Mouse (Mus musculus) thymus, postnatal 4 days (tissue): Measurements from ENCODE around the gene Plcb3.

Experiments
- DNase-seq: peaks from one replicate; pipeline ENCODE4 v3.0.0; 2021

Gene Plcb3

DNA sequence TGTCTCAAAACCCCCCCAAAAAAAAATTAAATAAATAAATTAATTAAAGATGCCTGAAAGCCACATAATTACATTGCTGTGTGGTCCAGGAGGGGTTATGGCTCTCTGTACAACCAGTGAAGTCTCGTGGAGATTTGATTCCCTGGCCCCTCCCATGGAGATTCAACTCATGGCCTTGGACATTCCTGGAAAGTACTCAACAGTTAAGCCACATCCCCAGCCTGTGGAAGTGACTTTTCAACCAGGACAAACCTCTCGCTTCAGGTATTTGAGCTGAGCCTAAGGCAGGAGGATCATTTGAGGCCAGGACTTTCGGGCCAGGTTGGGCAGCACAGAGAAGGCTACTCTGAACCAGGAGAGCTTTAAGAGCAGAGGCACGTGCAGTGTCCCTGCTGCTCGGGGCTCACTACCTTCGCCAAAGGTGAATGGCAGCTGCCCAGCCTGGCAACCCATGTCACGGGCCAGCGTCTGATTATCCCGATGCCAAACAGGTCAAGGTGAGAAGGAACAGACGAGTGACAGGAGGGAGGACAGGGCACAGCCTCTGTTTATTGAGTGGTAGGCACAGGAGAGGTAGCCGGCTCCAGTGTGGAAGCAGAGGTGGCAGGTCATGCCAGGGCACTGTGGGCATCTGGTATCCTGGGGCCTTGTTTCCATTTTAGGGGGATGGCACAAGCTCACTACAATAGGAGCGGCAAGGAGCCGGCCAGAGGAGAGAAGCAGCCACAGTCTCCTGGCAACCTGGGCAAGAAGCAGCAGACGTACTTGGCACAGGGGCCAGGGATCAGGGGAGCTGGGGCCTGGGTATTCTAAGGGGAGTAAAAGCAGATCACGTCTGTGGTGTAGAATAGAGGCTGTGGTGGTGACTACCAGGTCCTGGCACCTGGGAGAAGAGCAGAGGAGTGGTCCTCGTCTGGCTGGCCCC, 38.5 kb downstream of the Plcb3 start:
- no peak for DNase-seq

DNA sequence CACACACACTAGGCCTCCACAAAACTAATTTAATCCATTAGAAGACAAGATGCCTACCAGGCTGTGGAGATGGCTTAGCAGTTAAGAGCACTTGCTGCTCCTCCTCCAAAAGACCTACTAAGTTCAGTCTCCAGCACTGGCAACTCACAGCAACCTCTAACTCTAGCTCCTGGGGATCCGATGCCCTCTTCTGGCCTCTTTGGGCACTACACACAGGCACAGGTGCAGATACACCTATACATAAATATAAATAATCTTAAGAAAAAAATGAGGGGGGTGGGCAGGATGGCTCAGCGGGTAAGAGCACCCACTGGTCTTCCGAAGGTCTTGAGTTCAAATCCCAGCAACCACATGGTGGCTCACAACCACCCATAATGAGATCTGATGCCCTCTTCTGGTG, 40.0 kb downstream of the Plcb3 start:
- peak; percentile 82 for DNase-seq

DNA sequence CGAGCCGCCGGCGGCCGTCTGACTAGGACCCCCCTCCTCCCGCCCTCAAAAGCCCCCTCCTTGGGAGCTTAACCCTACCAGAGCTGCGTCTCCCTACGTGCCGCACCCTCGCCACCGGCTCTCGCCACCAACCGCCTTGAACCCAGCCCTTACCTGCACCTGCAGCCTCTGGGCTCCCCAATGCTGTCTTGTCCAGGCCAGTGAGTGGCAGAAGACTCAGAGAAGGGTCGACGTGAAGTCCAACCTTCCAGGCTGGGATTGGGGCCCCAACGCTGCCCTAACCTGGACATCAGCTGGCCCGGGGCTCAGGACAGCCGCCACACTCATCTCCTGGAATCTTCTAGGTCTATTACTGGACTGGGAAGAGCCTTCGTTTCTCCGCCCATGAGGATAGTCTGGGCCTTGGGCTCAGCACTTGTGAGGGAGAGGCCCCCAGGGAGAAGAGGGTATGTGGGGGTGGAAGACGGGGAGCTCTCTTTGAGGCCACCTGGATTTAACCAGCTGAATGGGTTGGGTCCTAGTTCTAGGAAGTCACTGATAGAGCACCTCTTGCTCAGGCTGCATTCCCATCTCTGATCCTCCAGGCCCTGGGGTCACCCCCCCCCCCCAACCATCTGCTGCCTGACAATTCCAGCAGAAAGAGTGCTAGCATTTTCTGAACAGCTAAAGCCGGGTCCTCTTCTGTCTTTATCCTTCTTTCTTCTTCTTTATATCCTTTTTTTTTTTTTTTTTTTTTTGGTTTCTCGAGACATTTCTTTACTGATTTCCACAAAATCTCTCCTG, 41.9 kb downstream of the Plcb3 start, which contains the start of gene Kcnk4:
Gene Kcnk4, minus strand, starts transcription at position 321 of the 783 bp plus-strand sequence.
- DNase-seq, result no peak

DNA sequence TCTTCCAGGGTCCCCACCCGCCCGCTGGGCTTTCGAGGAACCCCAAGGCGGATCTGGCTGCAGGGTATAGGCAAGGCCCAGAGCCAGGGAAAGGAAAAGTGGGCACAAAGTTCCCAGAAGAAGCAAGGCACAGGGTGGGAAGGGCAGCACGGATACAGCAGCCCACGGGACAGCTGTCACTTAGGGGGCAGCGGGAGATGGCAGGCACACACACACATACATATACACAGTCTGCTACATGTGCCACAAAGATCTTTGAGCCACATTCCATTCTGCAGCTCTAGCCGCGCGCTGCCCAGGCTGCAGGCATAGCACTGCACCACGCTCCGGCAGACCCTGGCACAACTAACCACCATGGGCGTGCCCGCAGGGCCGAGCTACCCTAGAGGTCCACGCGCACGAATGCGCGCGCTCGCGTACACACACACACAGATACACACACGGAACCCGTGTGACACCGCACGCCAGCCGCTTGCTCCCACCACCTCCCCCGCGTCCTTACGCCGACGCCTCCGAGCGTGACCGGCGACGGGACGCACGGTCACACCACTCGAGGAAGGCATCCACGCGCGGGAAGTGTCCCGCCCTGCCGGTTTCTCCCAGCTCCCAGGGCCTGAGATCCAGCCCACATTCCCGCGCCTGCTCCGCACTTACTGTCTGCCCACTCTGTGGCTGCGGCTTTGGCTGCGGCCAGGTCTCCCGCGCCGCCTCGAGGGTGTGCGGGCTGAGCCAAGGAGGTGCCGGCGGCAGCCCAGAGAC, 42.7 kb downstream of the Plcb3 start:
- peak; percentile 40 for DNase-seq

DNA sequence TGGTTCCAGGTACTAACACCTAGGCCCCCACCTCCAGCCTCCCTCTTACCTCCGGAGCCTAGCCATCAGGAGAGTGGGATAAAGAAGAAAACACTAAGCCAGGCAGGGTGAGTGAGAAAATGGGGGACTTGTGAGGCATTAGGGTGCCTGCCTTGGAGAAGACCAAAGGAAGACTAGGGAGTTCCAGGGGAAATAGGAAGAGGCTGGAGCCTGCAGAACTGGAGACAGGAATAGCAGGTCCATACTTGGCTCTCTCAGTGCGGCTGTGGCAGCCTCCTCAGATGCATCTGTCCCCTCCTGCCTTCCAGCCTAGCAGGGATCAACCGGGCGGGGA, 43.2 kb downstream of the Plcb3 start:
- DNase-seq, result no peak

DNA sequence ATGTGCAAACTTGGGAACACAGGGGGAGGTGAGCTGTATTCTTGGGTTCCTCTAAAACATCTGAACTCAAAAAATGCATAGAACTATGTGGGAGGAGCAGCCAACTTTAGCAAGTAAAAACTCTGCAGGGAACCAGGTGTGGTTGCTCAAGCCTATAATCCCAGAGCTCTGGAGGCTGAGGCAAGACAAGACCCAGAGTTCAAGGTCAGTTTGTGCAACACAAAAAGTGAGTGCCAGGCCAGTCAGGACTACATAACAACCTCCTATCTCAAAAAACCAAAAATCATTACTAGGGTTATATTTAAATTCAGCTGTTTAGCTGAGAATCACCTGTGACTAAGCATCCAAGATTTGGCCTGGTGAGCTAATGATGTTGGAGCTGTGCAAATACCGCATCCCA, 44.3 kb downstream of the Plcb3 start:
- DNase-seq, result no peak

DNA sequence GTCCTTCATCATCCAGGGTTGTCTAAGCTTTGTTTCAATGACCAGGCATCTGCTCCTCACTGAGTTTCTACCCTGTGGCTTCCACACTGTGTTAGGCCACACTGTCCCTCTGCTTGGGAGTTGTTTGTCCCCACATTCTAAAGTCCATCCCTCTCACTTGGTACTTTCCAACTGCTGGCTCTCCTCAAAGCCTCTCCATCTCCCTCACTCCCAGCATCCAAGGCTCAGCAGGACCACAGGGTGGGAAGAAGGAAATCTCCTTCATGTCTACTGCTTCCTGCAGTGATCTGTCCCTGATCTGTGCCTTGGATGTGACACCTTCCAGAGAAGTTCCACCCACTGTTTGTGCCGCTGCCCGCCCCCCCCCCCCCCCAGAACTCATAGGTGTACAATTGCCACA, 45.3 kb downstream of the Plcb3 start:
- DNase-seq, result no peak

DNA sequence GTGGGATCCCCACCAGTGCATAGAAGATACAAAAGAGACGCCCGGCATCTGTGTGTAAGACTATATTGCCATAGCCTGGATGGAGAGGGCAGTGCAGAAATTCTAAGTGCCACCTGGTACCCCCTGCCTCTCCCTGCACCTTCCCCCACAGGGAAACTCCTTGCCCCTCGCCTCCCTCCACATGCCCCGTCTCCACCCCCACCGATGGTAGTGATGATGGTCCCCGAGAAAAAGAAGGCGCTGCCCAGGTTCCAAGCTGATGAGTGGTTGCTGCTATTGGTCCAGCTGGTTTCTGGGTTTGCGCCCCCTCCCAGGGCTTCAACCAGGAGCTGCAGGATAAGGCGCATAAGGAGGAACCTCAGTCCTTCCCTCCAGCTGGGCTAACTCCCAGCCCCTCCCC, 48.2 kb downstream of the Plcb3 start:
- DNase-seq, result no peak

DNA sequence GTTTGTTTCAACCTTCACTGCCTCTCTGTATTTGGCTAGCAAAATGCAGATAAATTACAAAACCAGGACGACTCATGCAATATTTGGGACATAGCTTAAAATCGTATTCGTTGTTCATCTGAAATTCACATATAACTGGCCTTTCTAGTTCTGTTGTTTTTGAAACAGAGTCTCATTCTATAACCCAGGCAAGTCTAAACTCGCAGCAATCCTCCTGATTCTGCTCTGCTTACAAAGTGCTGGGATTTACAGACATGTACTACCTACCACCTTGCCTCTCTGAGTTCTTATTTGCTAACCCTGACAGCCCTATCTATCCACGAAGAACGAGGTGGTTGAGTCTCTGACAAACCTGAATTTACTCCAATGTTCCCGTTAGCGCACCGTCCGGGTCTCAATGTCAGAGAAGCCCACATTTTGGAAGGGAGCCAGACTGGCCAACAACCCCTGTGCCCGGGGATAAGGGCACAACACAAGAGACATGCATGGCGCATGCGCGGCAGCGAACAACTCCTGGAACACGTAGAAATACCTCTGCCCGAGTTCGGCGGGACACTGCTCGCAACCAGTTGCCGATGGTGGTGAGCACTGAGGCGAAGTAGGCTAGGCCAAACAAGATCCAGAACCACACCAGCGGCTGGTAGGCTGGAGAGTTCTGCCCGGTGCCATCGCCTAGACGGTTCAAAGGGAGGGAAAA, 49.6 kb downstream of the Plcb3 start:
- peak; percentile 52 for DNase-seq

DNA sequence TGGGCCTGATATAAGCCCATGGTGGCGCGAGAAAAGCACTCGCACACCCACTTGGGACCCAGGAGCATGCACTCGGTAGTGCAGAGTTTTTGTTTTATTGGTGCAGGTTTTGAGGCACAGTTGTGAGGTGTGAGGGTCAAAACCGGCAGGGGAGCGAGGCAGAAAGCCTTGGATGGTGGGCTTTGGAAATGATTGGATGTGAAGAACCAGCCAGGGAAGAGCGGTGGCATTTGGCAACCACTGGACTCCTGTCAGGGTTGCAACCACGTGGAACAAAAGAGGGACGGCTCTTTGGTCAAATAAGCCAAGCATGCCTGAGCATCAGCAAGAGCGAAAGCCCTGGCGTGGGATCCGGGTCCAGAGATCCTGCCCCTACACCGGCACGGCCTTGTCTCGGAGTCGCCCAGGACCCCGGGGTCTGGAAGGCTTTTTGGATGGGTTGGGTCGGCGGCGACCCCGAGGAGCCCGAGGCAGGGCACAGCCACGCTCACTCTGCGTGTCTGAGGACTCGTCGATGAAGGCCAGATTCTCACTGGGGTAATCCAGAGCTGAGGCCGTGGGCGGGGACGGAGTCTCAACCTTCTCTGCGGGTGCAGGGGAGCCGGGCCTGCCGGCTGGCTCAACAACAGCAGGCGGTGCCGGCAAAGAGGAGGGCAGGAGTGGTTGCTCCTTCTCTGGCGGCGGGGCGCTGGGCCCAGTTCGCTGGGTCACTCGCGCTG, 50.5 kb downstream of the Plcb3 start:
- peak; percentile 37 for DNase-seq

DNA sequence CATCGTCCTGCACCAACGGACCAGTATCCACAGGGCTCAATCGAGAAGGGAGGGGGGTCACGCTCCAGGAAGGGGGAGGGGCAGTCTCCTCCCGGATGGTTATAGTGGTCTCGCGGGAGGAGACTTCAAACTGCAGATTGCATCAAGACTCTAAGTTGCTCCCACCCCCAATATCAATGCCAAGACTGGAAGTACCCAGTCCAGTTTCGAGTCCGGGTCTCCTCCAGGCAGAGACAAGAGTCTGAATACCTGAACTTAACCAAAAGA, 51.0 kb downstream of the Plcb3 start, which contains the start of gene Catsperz:
Gene Catsperz, minus strand, starts transcription at position 74 of the 267 bp plus-strand sequence.
- DNase-seq, result no peak

DNA sequence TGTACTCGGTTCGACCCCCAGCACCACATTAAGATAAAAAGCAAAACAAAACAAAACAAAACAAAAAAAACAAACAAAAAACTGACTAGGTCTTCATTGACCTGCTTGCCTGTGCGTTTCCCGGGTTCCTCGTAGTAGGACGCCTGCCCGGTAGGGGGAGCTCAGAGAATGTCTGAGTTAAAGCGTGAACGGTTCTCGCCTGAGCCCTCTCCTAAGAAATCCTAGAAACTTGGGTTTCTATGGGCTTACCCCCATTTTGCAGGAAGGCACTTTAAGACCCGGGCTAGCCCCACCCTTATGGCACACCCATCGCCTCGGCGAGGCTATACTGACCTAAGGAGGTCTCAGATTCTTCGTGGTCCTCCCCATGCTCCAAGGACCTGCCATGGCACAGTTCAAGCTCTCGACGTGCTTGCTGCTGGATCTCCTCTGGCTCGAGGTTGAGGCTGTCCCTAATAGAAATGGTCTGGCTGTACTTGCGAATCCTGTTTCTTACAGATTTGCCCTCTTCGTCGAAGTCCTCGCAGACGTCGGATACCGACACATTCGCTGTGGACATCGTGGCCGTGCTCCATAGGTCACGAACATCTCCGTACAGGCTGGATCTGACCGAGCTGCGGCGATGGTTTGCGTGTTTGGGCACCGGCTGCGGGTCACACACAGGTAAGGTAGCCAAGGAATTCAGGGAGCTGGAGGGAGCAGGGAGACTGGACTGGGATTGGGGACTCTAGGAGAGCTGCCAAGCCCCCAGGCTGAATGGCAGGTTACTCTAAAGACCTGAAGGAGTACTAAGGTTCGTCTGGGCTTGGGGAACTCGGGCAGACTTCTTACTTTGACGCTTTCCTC, 51.6 kb downstream of the Plcb3 start:
- DNase-seq, result peak; percentile 95

DNA sequence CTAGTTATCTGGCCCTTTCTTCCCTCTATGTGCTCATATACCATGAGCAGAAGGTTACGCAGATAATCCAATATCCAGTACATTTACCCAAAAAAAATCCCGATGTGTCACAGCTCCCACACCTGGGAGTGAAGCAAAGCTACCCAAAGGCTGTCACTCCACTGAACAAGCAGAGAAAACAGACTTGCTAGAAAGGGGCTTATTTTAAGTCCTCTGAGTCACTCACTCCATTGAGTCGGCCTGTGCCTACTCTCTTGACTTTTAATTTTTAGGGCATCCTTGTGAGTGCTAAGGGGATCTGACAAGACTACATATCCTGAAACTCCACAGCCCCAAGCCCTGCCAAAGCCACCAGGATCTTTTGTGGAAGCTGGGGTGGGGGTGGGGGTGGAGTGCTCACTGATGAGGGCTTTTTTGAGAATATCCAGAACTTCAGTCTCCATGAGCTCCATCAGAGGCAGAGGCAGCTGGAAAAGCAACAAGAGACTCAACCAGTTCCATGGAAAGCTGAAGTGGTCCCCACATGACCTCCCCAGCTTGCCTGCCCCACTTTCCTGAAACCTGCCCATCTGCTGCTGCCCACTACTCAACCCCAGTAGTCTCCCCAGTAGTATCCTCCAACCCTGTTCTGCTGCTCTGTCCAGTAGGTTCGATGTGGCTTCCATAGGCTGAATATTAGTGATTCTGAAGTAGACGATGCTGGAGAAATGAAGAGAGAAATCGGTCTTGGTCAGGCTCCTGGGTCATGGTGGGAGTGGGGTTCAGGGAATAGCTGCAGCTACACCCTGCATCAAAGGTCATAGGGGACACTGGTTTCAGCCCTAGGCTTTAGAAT, 53.2 kb downstream of the Plcb3 start:
- DNase-seq, result no peak

DNA sequence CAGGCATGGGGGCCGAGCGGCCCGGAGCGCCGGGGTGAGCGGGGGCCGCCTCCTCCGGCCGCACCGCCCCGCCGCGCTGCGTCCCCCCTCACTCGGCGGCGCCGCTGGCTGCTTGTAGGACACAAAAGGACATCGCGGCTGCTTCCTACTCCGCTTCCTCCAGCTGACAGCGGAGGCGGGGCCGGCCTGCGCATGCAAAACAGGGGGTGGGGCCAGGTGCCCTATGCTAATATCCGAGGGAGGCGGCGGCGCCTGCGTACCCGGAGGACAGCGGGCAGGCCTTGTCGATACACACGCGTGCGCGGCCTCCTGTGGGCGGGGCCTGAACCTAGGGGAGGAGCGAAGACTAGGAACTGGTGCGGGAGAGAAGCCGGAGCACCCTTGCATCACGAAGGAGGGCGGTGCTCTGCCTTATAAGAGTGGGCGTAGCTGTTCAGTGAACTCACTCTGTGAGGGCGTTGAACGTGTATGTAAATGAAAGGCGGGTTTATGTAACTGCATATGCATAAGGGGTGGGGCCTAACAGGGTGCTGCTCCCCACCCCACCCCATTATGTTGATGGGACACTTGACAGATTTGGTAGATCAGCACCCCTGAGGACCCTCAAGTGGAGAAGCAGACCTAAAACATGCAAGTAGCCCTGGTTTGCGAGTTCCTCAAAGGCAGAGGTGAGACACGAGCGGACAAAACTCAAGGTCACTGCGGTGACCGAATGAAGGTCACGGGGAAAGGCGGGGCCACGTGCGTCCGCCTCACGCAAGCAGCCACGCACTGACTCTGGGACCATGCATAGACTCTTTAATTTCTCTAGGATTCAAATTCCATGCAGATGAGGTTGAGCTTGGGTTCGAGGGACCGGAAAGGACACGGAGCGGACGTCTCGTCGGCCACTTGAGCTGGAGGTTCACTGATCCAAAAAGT, 54.4 kb downstream of the Plcb3 start, which contains the start of gene Esrra:
Gene Esrra, minus strand, starts transcription at position 167 of the 921 bp plus-strand sequence.
- DNase-seq, result peak; percentile 100

DNA sequence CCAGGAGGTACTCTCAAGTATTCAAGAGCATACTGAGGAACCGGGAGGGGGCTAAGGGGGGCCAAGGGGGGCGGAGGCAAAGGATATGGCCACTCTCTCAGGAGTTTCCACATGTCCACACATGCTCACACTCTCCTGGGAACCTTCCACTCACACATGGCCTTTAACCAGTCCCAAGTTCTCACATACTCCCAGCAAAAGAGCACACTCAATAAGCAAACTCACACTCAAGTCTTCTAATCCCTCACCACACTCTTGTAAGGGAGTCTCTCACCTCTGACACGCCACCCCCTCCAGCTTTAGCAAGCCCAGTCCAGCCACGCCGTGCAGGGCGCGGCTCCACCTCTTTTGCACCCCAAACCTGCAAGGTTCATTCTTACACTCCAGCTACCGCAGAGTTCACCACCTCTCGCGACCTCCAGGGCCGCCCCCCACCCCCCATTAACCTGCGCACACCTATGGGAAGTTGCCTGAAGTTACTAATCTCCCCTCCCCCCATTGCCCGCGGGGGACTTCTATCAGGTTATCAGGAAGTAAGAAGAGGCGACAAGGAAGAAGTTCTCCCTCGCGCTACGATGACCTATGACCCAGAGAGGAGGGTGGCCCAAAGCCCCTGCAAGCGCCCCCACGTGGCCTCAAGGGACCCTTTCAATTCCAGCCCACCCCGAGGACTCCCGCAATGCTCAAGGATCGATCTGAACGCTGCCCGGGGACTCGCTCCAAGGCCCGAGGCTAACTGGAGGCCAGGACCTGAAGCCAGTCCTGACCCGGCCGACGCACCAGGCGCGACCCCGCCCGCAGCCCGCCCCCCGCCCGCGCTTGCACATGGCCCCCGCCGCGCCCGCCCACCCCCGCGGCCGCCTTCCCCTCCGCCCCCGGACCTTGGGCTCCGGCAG, 55.3 kb downstream of the Plcb3 start:
- peak; percentile 79 for DNase-seq

DNA sequence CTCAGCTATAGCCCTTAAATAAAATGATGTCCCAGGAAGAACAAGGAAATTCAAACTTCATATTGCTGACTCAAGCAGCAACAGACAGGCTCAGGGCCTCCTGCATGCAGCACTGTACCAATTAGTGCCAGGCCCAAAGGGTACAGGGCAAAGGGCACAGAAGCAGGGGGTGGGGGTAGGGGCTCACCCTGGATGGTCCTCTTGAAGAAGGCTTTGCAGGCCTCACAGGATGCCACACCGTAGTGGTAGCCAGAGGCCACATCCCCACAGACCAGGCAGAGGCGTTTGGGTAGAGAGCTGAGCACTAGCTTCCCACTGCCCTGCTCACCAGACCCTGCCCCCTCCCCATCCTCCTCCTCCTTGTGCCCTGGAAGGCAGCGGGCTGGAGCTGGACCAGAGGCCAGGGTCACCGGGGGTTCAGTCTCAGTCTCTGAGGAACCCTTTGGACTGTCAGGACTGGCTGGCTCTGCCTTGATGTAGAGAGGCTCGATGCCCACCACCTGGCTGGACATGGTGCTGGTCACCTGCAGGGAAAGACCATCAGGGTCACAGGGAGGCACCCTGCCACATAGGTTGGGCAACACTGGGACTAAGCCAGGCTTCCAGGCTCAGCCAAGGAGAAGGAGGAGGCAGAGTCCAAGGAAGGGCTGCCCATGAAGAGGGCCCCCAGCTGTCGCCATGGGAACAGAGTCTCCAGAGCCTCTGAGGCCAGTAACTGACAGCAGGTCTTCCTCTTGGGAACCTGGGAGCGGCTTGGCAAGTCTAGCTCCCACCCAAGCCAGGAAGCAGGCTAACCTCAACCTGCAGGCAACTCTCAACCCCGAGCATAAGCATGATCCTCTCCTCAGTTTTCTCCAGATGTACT, 56.2 kb downstream of the Plcb3 start:
- peak; percentile 40 for DNase-seq

DNA sequence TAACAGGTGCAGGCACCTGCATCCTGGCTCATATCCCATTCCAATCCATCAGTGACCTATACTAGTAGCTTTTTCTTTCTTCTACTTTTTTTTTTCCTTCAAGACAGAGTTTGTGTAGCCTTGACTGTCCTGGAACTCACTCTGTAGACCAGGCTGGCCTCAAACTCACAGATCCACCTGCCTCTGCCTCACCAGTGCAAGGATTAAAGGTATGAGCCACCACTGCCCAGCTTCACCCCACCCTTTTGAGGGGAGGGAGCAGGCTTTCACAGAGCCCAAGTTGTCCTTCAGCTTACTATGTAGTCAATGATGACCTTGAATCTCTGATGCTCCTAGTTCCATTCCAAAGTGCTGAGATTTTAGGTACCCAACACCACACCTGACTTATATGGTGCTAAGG, 56.8 kb downstream of the Plcb3 start:
- DNase-seq, result no peak
